Mouse (Mus musculus): ENCODE data around the gene Galnt6. TPM values are rescaled to one million over a fixed set of nuclear protein-coding genes. Genes with fewer than 3 reads are reported as not detected.

Galnt6 gene
- polyA plus RNA-seq, 1 experiment from 2014 or later = 0.24 TPM

DNA sequence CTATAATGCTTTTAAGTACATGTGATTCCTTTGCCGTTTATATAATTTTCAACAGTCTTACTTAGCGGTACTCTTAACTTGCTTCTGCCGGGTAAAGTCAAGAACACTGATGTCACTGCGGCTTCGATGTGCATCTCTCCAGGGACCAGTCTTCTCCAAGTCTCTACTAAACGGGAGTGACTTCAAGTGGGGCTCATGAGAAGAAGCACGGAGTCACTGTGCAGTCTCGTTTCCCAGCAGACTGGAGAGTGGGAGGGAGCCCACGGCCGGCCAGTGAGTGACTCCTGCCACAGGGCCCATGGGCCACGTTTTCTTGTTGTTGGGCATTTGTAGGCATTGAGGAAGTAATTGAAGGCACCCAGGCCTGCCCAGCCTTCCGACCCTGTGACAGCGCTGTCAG is 38.7 kb upstream of the Galnt6 start:
- Histone ChIP-seq H3K27ac (ENCODE audit: low read length) (no peak overlapping the region), H3K4me2 (ENCODE audit: low read length) (no peak overlapping the region), H3K4me1 (ENCODE audit: control insufficient read depth, insufficient read depth, low read length) (peaks cover 8% of the 10 kb centered on the region), H3K27me3 (ENCODE audit: control insufficient read depth, insufficient read depth, low read depth, low read length) (no peaks in the 10 kb centered on the region), H3K4me3 (ENCODE audit: low read depth, low read length) (no peak overlapping the region), H3K36me3 (ENCODE audit: control insufficient read depth, insufficient read depth, low read length) (no peaks in the 10 kb centered on the region), H3K9ac (ENCODE audit: low read depth, low read length) (no peak overlapping the region), H3K9me3 (replicated peaks; ENCODE audit: control insufficient read depth, low read length, poor library complexity, severe bottlenecking) (no peaks in the 10 kb centered on the region)
- ATAC-seq = no peak
- WGBS = 86% methylated on average over 13 of the region's 13 CpGs

DNA sequence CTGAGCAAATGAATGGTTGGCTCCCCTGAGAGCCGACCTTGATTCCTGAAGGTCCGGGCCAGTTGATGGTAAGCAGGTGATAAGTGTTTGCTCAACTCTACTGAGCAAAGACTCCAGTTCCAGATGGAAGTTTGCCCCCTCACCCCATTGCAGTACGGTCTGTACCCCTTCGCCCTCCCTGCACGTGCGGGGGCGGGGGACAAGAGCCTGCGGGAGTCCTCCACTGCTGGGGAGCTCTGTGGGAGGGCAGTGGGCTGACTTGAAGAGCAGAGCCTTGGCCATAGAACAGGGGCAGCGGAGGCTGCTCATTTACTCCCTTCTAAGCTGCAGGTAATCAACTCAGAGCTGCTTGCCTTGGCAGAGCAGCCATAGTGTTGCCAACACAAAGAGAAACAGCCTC is 37.6 kb upstream of the Galnt6 start:
- peaks cover 9% of the 10 kb centered on the region for H3K4me1 ChIP-seq (ENCODE audit: control insufficient read depth, insufficient read depth, low read length)
- H3K36me3 ChIP-seq (ENCODE audit: control insufficient read depth, insufficient read depth, low read length) = no peaks in the 10 kb centered on the region
- no peak overlapping the region for H3K4me2 ChIP-seq (ENCODE audit: low read length)
- 74% methylated on average over 9 of the region's 9 CpGs for WGBS
- no peak for ATAC-seq
- H3K9me3 ChIP-seq (replicated peaks; ENCODE audit: control insufficient read depth, low read length, poor library complexity, severe bottlenecking) = no peaks in the 10 kb centered on the region
- H3K27ac ChIP-seq (ENCODE audit: low read length) = no peak overlapping the region
- H3K9ac ChIP-seq (ENCODE audit: low read depth, low read length) = no peak overlapping the region
- H3K27me3 ChIP-seq (ENCODE audit: control insufficient read depth, insufficient read depth, low read depth, low read length) = no peaks in the 10 kb centered on the region
- H3K4me3 ChIP-seq (ENCODE audit: low read depth, low read length) = no peak overlapping the region

DNA sequence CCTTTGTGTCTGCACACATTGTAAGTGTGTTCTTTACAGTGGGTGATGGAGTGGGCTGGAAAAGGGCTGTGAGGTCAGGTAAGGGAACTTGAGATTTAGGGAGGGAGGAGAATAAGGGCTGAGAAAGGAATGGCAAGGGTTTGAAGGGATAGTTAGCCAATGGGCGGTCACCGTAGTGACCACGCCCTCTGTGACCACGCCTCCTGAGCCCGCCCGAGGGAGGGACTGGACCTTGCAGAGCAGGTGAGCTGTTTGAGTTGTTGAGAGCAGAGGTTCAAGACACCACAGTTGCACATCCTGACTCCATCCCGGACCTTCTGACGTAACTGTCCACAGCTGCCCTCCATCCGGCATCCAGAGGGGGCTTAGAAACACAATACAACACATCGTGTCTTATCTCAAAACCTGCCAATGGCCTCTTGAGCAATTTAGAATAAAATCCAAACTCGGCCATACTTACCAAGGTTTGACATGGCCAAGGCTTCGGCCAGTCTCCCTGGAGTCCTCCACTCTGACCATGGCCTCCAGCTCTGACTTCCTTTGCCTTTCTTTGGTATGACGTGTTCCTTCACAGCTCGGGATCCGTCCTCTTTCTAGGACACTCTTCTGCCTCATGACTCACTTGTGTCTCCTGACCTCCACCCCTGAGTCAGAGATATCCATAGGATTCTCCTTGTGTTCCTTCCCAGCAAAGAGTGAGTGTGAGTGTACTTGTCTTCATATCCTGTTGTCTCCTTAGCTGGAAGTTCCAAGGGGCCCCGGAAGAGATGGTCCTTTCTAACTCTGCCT is 35.2 kb upstream of the Galnt6 start:
- WGBS = 87% methylated on average over 16 of the region's 16 CpGs
- H3K9me3 ChIP-seq (replicated peaks; ENCODE audit: control insufficient read depth, low read length, poor library complexity, severe bottlenecking) = no peaks in the 10 kb centered on the region
- H3K36me3 ChIP-seq (ENCODE audit: control insufficient read depth, insufficient read depth, low read length) = no peaks in the 10 kb centered on the region
- peaks cover 17% of the 10 kb centered on the region for H3K4me1 ChIP-seq (ENCODE audit: control insufficient read depth, insufficient read depth, low read length)
- ATAC-seq = no peak
- no peak overlapping the region for H3K9ac ChIP-seq (ENCODE audit: low read depth, low read length)
- no peaks in the 10 kb centered on the region for H3K27me3 ChIP-seq (ENCODE audit: control insufficient read depth, insufficient read depth, low read depth, low read length)
- H3K27ac ChIP-seq (ENCODE audit: low read length) = no peak overlapping the region
- no peak overlapping the region for H3K4me3 ChIP-seq (ENCODE audit: low read depth, low read length)
- H3K4me2 ChIP-seq (ENCODE audit: low read length) = no peak overlapping the region

DNA sequence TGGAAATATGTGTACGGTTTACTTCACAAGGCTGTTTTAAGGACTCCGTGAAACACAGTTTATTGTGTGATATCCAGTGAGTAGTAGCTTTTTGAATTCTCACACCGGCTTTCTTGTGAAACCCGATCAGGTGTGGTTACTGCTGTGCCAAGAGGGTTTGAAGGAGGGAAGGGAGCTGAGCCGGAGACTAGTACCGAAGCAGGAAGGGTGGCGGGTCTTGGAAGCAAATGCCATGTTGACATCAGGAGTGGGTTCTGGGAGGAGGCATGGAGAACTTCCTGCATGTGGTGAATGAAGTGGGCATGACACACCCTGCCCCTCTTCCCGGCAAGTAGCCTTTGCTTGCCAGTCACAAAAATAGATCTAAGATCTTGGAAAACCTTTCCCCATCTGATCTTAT is 33.5 kb upstream of the Galnt6 start:
- peak overlapping the region; percentile 95 for H3K27ac ChIP-seq (ENCODE audit: low read length)
- H3K4me1 ChIP-seq (ENCODE audit: control insufficient read depth, insufficient read depth, low read length) = peaks cover 17% of the 10 kb centered on the region
- peak overlapping the region; percentile 87 for H3K4me3 ChIP-seq (ENCODE audit: low read depth, low read length)
- no peaks in the 10 kb centered on the region for H3K27me3 ChIP-seq (ENCODE audit: control insufficient read depth, insufficient read depth, low read depth, low read length)
- ATAC-seq = no peak
- H3K9ac ChIP-seq (ENCODE audit: low read depth, low read length) = peak overlapping the region; percentile 91
- WGBS = 38% methylated on average over 8 of the region's 8 CpGs
- peak overlapping the region; percentile 67 for H3K4me2 ChIP-seq (ENCODE audit: low read length)
- H3K36me3 ChIP-seq (ENCODE audit: control insufficient read depth, insufficient read depth, low read length) = no peaks in the 10 kb centered on the region
- no peaks in the 10 kb centered on the region for H3K9me3 ChIP-seq (replicated peaks; ENCODE audit: control insufficient read depth, low read length, poor library complexity, severe bottlenecking)

DNA sequence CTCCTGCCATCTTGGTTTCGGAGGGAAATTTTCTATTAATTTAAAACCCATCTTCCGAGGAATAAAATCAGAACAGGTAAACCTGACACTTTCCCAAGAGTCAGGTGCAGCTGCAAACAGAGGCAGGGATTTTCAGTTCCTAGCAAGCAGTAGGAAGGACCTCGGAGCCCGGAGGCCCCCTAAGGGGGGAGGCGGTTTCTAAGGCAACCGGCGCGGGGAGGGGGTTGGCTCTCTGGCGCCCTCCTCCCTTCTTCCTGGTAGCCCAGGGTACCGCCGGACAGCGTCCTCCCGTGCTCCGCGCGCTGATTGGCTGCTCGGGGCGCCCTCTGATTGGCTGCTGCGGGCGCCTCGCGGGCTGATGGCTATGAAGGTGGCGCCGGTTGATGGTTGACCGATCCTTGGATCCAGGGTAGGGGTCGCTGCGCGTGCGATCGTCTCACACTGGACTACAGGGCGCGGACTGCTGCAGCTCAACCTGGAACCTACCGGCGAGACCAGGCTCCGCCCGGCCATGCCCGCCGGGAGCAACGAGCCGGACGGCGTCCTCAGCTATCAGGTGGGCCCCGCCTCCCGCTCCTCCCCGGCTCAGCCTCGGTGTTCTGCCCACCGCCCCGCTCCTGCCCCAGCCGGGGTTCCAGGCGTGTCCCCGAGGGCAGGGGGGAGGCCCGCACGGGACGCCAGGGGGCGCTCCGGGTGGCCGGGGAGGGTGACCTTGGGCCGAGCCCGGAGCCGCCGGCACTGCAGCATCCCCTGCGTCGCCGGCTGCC is 32.4 kb upstream of the Galnt6 start, which contains the start of gene Slc4a8:
Gene Slc4a8, plus strand, starts transcription at position 329 of the 767 bp plus-strand sequence.
- Histone ChIP-seq H3K9ac (ENCODE audit: low read depth, low read length) (peak within 1 kb of the TSS; percentile 91), H3K4me1 (ENCODE audit: control insufficient read depth, insufficient read depth, low read length) (peaks cover 17% of the 10 kb centered on the region), H3K36me3 (ENCODE audit: control insufficient read depth, insufficient read depth, low read length) (no peaks in the 10 kb centered on the region), H3K4me2 (ENCODE audit: low read length) (peak within 1 kb of the TSS; percentile 67), H3K27me3 (ENCODE audit: control insufficient read depth, insufficient read depth, low read depth, low read length) (no peaks in the 10 kb centered on the region), H3K4me3 (ENCODE audit: low read depth, low read length) (peak within 1 kb of the TSS; percentile 87), H3K27ac (ENCODE audit: low read length) (peak within 1 kb of the TSS; percentile 95), H3K9me3 (replicated peaks; ENCODE audit: control insufficient read depth, low read length, poor library complexity, severe bottlenecking) (no peaks in the 10 kb centered on the region)
- WGBS = under 1% methylated on average over 62 of the region's 64 CpGs
- ATAC-seq = peak; percentile 95

- Histone ChIP-seq H3K4me1 (ENCODE audit: control insufficient read depth, insufficient read depth, low read length) (peaks cover 17% of the 10 kb centered on the region), H3K9ac (ENCODE audit: low read depth, low read length) (peak overlapping the region; percentile 52; the same call in 1 of the 2 replicates), H3K27ac (ENCODE audit: low read length) (peak overlapping the region; percentile 95), H3K36me3 (ENCODE audit: control insufficient read depth, insufficient read depth, low read length) (no peaks in the 10 kb centered on the region), H3K4me2 (ENCODE audit: low read length) (peak overlapping the region; percentile 67), H3K4me3 (ENCODE audit: low read depth, low read length) (peak overlapping the region; percentile 87), H3K9me3 (replicated peaks; ENCODE audit: control insufficient read depth, low read length, poor library complexity, severe bottlenecking) (no peaks in the 10 kb centered on the region), H3K27me3 (ENCODE audit: control insufficient read depth, insufficient read depth, low read depth, low read length) (no peaks in the 10 kb centered on the region)
- ATAC-seq = peak; percentile 66
- 6% methylated on average over 9 of the region's 9 CpGs for WGBS
These were observed 31.9 kb upstream of the Galnt6 start for GRCm38 (mm10) chr15:100761036-100761418.

DNA sequence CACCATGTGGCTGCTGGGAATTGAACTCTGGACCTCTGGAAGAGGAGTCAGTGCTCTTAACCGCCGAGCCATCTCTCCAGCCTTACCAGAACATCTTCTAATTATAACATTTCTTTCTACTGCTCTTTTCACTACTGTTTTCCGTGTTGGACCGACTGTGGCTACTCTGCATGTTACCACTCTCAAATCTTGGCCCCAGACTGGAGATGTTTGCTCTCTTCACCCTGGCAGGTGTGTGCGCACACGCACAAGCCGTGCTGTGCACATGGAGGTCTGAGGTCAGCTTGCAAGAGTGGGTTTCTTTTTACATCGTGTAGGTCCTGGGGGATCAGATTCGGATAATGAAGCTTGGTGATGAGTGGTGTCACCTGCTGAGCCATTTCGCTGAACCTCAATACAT is 30.1 kb upstream of the Galnt6 start:
- Histone ChIP-seq H3K4me1 (ENCODE audit: control insufficient read depth, insufficient read depth, low read length) (peaks cover 23% of the 10 kb centered on the region), H3K4me3 (ENCODE audit: low read depth, low read length) (no peak overlapping the region), H3K36me3 (ENCODE audit: control insufficient read depth, insufficient read depth, low read length) (no peaks in the 10 kb centered on the region), H3K27ac (ENCODE audit: low read length) (no peak overlapping the region), H3K27me3 (ENCODE audit: control insufficient read depth, insufficient read depth, low read depth, low read length) (no peaks in the 10 kb centered on the region), H3K4me2 (ENCODE audit: low read length) (no peak overlapping the region), H3K9me3 (replicated peaks; ENCODE audit: control insufficient read depth, low read length, poor library complexity, severe bottlenecking) (no peaks in the 10 kb centered on the region), H3K9ac (ENCODE audit: low read depth, low read length) (no peak overlapping the region)
- no peak for ATAC-seq
- WGBS = 84% methylated on average over 10 of the region's 10 CpGs

GRCm38 (mm10) chr15:100757527-100757978 is 28.4 kb upstream of the Galnt6 start:
- no peaks in the 10 kb centered on the region for H3K9me3 ChIP-seq (replicated peaks; ENCODE audit: control insufficient read depth, low read length, poor library complexity, severe bottlenecking)
- no peak overlapping the region for H3K4me2 ChIP-seq (ENCODE audit: low read length)
- no peak overlapping the region for H3K4me3 ChIP-seq (ENCODE audit: low read depth, low read length)
- H3K27ac ChIP-seq (ENCODE audit: low read length) = no peak overlapping the region
- peaks cover 14% of the 10 kb centered on the region for H3K4me1 ChIP-seq (ENCODE audit: control insufficient read depth, insufficient read depth, low read length)
- H3K27me3 ChIP-seq (ENCODE audit: control insufficient read depth, insufficient read depth, low read depth, low read length) = no peaks in the 10 kb centered on the region
- ATAC-seq = no peak
- WGBS = 1% methylated on average over 7 of the region's 7 CpGs
- H3K9ac ChIP-seq (ENCODE audit: low read depth, low read length) = no peak overlapping the region
- no peaks in the 10 kb centered on the region for H3K36me3 ChIP-seq (ENCODE audit: control insufficient read depth, insufficient read depth, low read length)

All from midbrain, embryonic 16.5 days (tissue).